16 mouse cellular contexts compared by ENCODE assay signal in the genomic region with DNA sequence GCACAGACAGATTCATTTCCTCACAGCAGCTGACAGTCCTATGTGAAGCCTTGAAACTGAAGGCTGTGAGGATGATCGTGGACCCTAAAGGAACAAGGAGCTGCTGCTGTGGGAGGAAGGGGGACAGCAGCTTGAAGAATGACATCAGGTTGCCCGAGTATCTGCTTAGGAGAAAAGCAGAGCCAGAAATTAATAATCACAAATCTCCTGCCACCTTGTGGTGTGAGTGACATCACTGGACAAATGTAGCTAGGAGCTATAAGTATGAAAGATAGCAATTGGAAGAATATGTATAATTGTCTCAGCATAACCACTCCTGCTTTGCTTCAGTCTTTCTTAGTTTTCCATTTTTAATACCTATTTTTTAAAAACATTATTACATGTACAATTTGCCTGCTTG.
DNase-seq lines count a peak whose midpoint lies in the region; ATAC-seq lines count a peak whose summit lies in the region.
"Had no signal": no experiment of that assay in that cellular context is flagged by ENCODE, and none has a peak within 500 bp of the region (broad histone marks: within the 10 kb centered on the region; RNA-seq: fewer than 3 reads in every experiment).

No protein-coding gene starts in this region.

- H3K36me3 ChIP-seq in forebrain, embryonic 15.5 days: no peaks in the 10 kb centered on the region
- no peaks in the 10 kb centered on the region for H3K36me3 ChIP-seq in forebrain, embryonic 16.5 days (ENCODE audit: control insufficient read depth, insufficient read depth)
- H3K36me3 ChIP-seq in midbrain, embryonic 11.5 days (ENCODE audit: control insufficient read depth, insufficient read depth, low read length): no peaks in the 10 kb centered on the region
- no peaks in the 10 kb centered on the region for H3K36me3 ChIP-seq in midbrain, embryonic 16.5 days (ENCODE audit: control insufficient read depth, insufficient read depth, low read length)
- H3K36me3 ChIP-seq: embryonic facial prominence, embryonic 12.5 days; intestine, embryonic 15.5 days; stomach, embryonic 15.5 days had no signal

- 0 out of 2 replicates have a peak, but pooled peaks have one; percentile 32 for ATAC-seq in forebrain, embryonic 15.5 days (replicated peaks)
- no peak for ATAC-seq in forebrain, embryonic 16.5 days
- ATAC-seq in midbrain, embryonic 11.5 days (ENCODE audit: low FRiP score): 0 out of 2 replicates have a peak, but pooled peaks have one; percentile 24
- ATAC-seq in midbrain, embryonic 16.5 days: no peak
- ATAC-seq: intestine, embryonic 15.5 days had no signal

- no peaks in the 10 kb centered on the region for H3K9me3 ChIP-seq in forebrain, embryonic 15.5 days
- H3K9me3 ChIP-seq in forebrain, embryonic 16.5 days (ENCODE audit: control insufficient read depth, low read length): no peaks in the 10 kb centered on the region
- H3K9me3 ChIP-seq in midbrain, embryonic 11.5 days (ENCODE audit: control insufficient read depth, low read length): no peaks in the 10 kb centered on the region
- H3K9me3 ChIP-seq in midbrain, embryonic 16.5 days (replicated peaks; ENCODE audit: control insufficient read depth, low read length, poor library complexity, severe bottlenecking): no peaks in the 10 kb centered on the region
- H3K9me3 ChIP-seq: embryonic facial prominence, embryonic 12.5 days; intestine, embryonic 15.5 days; stomach, embryonic 15.5 days had no signal

- H3K4me2 ChIP-seq in forebrain, embryonic 15.5 days (replicated peaks): no peak overlapping the region
- no peak overlapping the region for H3K4me2 ChIP-seq in forebrain, embryonic 16.5 days (ENCODE audit: low read length)
- H3K4me2 ChIP-seq in midbrain, embryonic 11.5 days: no peak overlapping the region
- H3K4me2 ChIP-seq in midbrain, embryonic 16.5 days (ENCODE audit: low read length): no peak overlapping the region
- H3K4me2 ChIP-seq: embryonic facial prominence, embryonic 12.5 days; intestine, embryonic 15.5 days; liver, embryonic 11.5 days; stomach, embryonic 15.5 days had no signal

- H3K9ac ChIP-seq in forebrain, embryonic 15.5 days (replicated peaks): no peak overlapping the region
- no peak overlapping the region for H3K9ac ChIP-seq in forebrain, embryonic 16.5 days (replicated peaks; ENCODE audit: low read depth, low read length)
- H3K9ac ChIP-seq in midbrain, embryonic 11.5 days (ENCODE audit: low read length): no peak overlapping the region
- H3K9ac ChIP-seq in midbrain, embryonic 16.5 days (ENCODE audit: low read depth, low read length): no peak overlapping the region
- H3K9ac ChIP-seq: embryonic facial prominence, embryonic 12.5 days; intestine, embryonic 15.5 days; stomach, embryonic 15.5 days had no signal

- 48% methylated on average over 2 of the region's 2 CpGs for WGBS in forebrain, embryonic 15.5 days
- WGBS in forebrain, embryonic 16.5 days: 59% methylated on average over 2 of the region's 2 CpGs
- 48% methylated on average over 2 of the region's 2 CpGs for WGBS in midbrain, embryonic 11.5 days
- 33% methylated on average over 2 of the region's 2 CpGs for WGBS in midbrain, embryonic 16.5 days

- no peaks in the 10 kb centered on the region for H3K4me1 ChIP-seq in forebrain, embryonic 15.5 days
- H3K4me1 ChIP-seq in forebrain, embryonic 16.5 days (replicated peaks; ENCODE audit: control insufficient read depth, insufficient read depth, low read length): no peaks in the 10 kb centered on the region
- H3K4me1 ChIP-seq in midbrain, embryonic 11.5 days (ENCODE audit: control insufficient read depth, insufficient read depth, low read length): no peaks in the 10 kb centered on the region
- no peaks in the 10 kb centered on the region for H3K4me1 ChIP-seq in midbrain, embryonic 16.5 days (ENCODE audit: control insufficient read depth, insufficient read depth, low read length)
- H3K4me1 ChIP-seq: embryonic facial prominence, embryonic 12.5 days; intestine, embryonic 15.5 days; stomach, embryonic 15.5 days had no signal

- H3K27me3 ChIP-seq in forebrain, embryonic 15.5 days: no peaks in the 10 kb centered on the region
- H3K27me3 ChIP-seq in forebrain, embryonic 16.5 days (replicated peaks; ENCODE audit: control insufficient read depth, insufficient read depth, low read length): no peaks in the 10 kb centered on the region
- no peaks in the 10 kb centered on the region for H3K27me3 ChIP-seq in midbrain, embryonic 11.5 days (ENCODE audit: control insufficient read depth, insufficient read depth, low read length)
- H3K27me3 ChIP-seq in midbrain, embryonic 16.5 days (ENCODE audit: control insufficient read depth, insufficient read depth, low read depth, low read length): no peaks in the 10 kb centered on the region
- H3K27me3 ChIP-seq: embryonic facial prominence, embryonic 12.5 days; intestine, embryonic 15.5 days; stomach, embryonic 15.5 days had no signal

- intact Hi-C loops in left cerebral cortex, postnatal 10 days (cut with DNase I): no loop called here

- DNase-seq in midbrain, embryonic 11.5 days (ENCODE audit: low spot score, missing footprints): no peak
- peak; percentile 16 for DNase-seq in Muller cell, postnatal 12 days (ENCODE audit: inconsistent ontology term)
- DNase-seq in layer of hippocampus, adult 9-11 months: peak; percentile 14
- DNase-seq in left cerebral cortex, postnatal 10 days (ENCODE audit: extremely low spot score in 1 of 2, low spot score in 2 of 2): no peak
- DNase-seq: adrenal gland, postnatal 36 days; cerebellum, adult 11-12 months; heart, postnatal 4 days; kidney, postnatal 10 days; thymus, postnatal 36 days had no signal

- H3K4me3 ChIP-seq in forebrain, embryonic 15.5 days: no peak overlapping the region
- no peak overlapping the region for H3K4me3 ChIP-seq in forebrain, embryonic 16.5 days (replicated peaks; ENCODE audit: low read length)
- no peak overlapping the region for H3K4me3 ChIP-seq in midbrain, embryonic 11.5 days (ENCODE audit: low read depth, low read length)
- no peak overlapping the region for H3K4me3 ChIP-seq in midbrain, embryonic 16.5 days (ENCODE audit: low read depth, low read length)
- H3K4me3 ChIP-seq: embryonic facial prominence, embryonic 12.5 days; intestine, embryonic 15.5 days; stomach, embryonic 15.5 days had no signal

- no peak overlapping the region for H3K27ac ChIP-seq in forebrain, embryonic 15.5 days (replicated peaks)
- no peak overlapping the region for H3K27ac ChIP-seq in forebrain, embryonic 16.5 days (ENCODE audit: low read length)
- no peak overlapping the region for H3K27ac ChIP-seq in midbrain, embryonic 11.5 days (ENCODE audit: low read depth, low read length)
- no peak overlapping the region for H3K27ac ChIP-seq in midbrain, embryonic 16.5 days (ENCODE audit: low read length)
- H3K27ac ChIP-seq: embryonic facial prominence, embryonic 12.5 days; intestine, embryonic 15.5 days; stomach, embryonic 15.5 days had no signal

Comparison
In these comparisons a context has a peak if more than half of its experiments do, and no peak if none do; other contexts are left out.
1. ATAC-seq: peak in forebrain, embryonic 15.5 days (single experiment) and midbrain, embryonic 11.5 days (single experiment); none in forebrain, embryonic 16.5 days (single experiment) and midbrain, embryonic 16.5 days (single experiment).
2. DNase-seq: peak in Muller cell, postnatal 12 days (single experiment) and layer of hippocampus, adult 9-11 months (single experiment); none in midbrain, embryonic 11.5 days (single experiment) and left cerebral cortex, postnatal 10 days (0 of 2).